Mouse (Mus musculus) thymus, postnatal 0 days (tissue): ENCODE measurements around the gene C1qtnf9. TPM values are rescaled to one million over a fixed set of nuclear protein-coding genes. Genes with fewer than 3 reads are reported as not detected.

ENCODE experiments used
- DNase-seq: peaks from one replicate; pipeline ENCODE4 v3.0.0-alpha.2; 2015; ENCODE audit warnings: low spot score
- polyA plus RNA-seq: library from polyadenylated mRNA; unstranded; fragments of >200 nt; fragmentation: Nextera tagmentation; extraction: Ambion mirVana; gene quantifications from 2 replicates; pipeline ENCODE4 v1.2.1, GENCODE M21; 2015

C1qtnf9 gene
- polyA plus RNA-seq, 1 experiment from 2014 or later, result 4.0 TPM

DNA sequence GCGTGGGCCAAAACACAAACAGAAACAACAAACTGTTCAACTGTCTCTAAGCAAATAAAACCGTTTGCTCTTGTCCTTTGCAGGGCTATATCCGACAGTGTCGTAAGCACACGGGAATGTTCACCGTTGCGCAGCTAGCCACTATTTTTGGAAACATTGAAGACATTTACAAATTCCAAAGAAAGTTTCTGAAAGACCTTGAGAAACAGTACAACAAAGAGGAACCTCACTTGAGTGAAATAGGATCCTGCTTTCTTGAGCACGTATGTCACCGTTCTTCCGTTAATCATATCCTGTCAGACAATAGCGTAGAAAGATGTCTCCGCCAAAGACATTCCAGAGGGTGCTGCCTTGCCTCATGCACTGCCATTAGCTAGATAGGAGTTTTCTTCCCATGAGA lies 18.1 kb upstream of the C1qtnf9 start:
- no peak for DNase-seq

DNA sequence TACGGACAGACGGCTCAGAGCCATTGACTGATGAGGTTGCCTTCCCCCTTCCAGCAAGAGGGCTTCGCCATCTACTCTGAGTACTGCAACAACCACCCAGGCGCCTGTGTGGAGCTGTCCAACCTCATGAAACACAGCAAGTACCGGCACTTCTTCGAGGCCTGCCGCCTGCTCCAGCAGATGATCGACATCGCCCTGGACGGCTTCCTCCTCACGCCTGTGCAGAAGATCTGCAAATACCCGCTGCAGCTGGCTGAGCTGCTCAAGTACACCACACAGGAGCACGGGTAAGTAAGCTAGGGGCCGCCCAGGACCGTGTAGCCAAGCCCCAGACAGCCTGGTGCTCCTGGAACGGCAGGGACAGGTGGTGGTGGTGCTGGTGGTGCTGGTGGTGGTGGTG lies 16.4 kb upstream of the C1qtnf9 start:
- DNase-seq, result no peak

DNA sequence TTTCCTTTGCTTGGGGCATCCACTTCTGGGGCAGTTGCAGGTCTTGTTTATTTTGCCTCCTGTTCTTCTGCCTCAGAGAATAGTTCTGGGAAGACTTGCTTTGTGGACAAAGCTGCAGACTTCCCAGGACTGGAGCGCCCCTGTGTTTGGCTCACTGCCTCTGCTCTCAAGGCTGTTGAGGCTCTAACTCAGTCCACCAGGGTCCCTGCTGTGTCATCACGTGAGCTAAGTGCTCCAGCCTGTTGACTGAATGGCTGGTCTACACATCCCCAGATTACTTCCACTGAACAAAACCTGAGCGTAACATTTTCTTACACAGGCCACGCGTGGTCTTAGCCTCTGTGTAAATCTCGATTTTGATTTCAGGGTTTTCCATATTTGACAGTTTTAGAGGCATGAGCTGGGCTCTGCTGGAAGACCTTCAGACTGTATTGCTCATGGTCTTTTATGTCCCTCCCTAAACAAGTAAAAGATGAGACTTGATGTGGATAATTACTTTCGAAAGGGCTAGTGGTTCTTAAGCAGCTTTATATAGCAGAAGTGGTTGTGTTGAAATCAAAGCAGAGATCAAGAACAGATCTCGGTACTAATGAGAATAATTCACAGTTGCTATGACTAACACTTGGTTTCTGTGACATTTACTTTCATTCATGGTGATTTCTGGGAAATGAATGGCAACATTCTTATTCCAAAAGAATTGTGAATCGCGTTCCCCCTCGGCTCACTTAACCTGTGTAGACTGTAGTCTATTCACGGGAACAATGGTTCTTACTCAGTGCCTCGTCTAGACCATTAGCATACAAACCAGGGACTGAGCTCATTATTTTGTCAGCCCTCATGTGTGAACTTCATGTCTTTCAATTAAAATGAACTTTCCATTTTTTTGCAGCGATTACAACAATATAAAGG lies 14.8 kb upstream of the C1qtnf9 start:
- no peak for DNase-seq

DNA sequence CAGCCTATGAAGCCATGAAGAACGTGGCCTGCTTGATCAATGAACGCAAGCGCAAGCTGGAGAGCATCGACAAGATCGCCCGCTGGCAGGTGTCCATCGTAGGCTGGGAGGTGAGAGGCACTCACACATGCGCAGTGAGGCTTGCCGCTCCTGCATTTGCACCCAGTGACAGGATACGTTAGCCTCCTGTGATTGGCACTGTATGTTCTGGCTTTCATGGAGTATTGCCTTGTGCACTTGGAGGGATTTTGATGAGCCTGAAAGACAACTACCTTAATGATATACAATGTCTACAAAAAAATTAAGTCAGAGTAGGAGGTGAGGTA lies 14.2 kb upstream of the C1qtnf9 start:
- no peak for DNase-seq

DNA sequence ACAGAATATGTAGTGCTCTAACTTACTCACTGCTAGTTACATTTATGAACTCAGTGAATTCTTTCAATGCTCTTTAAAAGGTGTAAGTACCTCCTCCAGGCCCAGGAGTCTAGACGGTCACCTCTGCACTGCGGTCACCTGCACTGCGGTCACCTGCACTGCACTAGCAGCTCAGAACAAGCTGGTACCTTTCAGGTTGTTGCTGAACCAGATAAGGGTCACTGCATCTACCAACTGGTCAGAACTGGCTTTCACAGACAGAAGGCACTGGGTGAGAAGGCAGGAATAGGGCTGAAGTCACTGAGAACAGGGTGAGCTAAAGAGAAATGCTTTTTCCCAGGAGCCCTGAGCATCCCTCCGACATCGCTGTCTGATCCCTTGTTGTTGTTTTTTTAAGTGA lies 13.3 kb upstream of the C1qtnf9 start:
- no peak for DNase-seq

DNA sequence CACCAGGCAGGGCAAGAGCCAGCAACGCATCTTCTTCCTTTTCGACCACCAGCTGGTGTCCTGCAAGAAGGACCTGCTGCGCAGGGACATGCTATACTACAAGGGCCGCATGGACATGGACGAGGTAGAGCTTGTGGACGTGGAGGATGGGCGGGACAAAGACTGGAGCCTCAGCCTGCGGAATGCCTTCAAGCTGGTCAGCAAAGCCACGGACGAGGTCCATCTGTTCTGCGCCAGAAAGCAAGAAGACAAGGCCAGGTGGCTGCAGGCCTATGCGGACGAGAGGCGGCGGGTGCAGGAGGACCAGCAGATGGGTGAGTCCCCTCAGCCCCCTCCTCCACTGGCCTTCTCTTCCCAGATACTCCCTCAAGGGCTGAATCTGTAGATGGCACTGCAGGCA lies 11.7 kb upstream of the C1qtnf9 start:
- DNase-seq, result no peak

DNA sequence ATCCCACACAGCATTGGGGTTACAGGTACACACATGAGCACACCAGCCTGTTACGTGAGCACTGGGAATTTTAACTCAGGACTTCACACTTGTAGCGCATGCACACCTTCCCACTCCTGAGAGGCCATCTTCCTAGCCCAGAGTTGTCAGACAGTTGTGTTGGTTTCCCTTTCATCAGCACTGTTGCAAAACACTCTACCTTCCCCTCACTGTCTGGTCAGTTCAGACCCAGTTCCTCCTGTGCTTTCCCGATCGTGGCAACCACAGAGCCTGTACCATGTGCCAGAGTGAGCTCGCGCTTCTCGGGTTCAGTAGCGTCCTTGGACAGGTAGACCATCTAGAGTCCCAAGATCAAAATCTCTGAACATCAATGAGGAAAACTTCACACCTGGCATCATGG lies 10.7 kb upstream of the C1qtnf9 start:
- no peak for DNase-seq

DNA sequence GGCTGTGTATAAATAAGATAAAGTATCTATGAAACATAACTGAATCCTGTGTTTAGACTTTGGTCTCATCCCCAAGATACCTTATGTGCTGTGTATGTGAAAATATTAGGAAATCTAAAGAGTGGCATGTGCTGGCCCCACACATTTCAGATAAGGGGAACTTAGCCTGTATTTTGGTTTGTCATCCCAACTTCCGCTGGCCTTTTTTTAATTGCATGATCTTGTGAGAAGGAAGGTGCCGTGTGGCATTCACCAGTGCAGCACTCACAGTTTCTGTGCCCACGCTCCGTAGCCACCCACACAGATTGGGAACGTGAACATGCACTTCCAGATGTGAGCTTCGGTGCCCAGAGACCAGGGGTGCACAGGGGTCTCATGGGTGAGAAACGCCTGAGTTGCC lies 10.2 kb upstream of the C1qtnf9 start:
- no peak for DNase-seq

DNA sequence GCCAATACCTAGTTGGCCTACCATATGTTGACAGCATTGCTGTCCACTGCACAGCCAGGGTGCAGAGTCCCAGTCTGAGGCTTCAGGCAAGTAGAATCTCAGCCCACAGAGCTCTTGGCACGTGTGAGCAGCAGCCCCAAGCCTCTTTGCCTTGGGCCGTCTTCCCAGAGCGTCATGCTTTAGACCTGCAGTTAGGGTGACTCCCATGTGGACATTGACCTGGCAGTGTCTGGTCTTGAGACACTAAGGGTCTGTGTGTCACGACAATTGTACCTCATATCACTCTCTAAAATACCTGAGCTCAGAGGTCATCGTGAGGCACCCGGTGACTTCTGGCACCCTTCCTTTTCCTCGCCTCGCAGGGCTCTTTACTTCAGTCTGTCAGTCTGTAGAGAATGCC lies 8.8 kb upstream of the C1qtnf9 start:
- no peak for DNase-seq

DNA sequence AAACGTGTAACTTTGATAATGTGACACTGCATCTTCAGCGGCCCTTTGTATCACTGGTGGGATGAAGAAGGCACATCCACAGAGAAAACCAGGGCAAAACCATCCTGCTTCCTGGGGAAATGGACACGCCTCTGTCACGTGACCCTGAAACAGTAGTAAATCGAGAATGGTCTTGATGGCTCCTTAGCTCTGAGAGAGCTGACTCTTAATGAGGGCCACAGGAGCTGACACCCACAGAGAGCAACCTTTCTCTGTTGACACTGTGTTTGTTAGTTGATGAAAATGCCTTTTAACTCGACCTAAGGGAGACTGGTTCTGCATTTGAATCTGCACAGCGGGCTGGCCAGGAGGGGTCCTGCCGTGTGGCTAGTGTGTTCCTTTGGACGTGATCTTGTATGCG lies 6.1 kb upstream of the C1qtnf9 start:
- no peak for DNase-seq

DNA sequence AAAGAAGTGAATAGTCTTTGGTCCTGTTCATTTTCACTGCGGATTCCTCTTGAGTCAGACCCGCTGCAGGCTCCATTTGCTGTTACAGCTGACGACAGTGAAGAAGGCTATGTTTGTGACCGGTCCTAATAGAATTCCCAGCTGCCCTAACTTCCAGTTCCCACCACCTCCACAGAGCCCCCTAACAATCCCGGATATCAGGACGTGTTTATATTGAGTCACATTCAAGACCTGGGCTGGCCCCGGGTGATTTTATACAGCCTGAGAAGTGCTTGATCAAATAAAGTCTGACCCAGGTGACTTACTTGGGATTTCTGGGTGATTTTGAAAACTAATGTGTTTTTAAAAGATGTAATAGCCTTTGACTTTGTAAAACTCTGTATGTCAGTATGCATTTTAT lies 5.2 kb upstream of the C1qtnf9 start:
- DNase-seq, result no peak

DNA sequence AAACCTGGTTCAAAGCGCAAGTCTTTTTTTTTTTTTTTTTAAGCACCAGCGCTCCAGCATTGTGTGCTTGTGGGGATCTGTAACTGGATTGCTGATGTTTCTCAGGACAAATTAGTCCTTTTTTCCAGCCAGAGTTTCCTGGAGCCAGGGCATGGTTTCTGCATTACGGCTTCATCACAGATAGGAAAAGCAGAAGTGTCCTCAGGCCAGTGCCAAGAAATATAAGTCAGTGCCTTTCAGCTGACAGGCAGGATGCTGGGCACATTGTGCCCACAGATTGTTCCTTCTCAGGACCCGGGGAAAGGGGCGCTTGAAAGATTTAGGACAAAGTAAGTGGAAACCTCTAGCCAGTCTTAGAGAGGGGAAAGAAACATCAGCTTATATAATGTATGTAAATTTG lies 4.2 kb upstream of the C1qtnf9 start:
- DNase-seq, result no peak

DNA sequence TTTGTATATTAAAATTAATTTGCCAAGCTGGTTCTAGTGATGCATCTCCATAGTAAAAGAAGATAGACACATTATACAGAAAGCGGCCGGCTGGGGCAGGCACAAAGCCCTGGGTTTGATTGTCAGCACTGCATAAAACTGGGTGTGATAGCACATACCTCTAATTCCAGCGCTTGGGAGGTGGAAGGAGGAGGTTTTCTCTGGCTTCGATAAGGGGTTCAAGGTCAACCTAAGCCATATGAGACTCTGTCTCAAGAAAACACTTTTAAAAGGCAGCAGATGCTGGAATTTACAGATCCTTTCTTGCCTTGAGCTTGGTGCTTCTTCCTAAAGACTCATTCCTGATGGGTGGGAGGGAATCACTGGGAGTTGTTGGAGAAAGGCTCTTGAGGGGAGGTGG lies 3.4 kb upstream of the C1qtnf9 start:
- no peak for DNase-seq

DNA sequence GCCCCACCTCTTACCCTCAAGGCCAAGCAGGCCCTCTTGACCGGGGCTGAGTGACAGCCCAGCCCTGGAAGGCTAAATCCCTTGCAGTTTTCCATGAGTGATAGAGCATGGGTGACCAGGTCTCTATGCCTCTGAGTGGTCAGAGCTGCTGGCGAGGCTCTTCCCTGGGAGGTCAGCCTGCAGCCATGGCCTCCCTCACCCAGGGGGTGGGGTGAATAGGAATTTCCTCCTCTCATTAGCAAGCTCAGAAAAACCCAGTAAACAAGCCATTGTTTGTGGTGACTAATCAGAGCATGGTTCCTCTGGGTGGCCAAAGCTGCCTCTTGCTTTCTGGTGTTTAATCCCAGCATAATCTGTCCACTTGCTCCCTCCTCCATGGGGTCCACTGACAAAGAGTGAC lies 2.9 kb upstream of the C1qtnf9 start:
- no peak for DNase-seq

DNA sequence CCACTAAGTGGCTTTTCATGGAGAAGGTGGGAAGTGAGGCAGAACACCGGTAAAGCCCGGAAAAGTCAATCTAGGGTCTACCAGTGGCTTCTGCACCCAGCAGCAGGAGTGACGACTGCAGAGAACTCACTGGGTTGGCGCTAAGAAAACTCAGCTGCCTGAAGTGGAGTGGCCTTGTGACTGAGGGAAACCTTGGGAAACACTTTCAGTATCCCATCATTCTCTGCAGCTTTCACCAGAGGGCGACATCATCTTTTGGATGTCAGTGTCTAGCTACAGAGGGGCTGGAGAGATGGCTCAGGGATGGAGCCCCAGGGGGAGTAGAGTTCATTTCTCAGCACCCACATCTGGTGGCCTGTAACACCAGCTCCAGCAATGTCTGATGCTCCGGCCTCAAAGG lies 1.4 kb downstream of the C1qtnf9 start:
- DNase-seq, result no peak

DNA sequence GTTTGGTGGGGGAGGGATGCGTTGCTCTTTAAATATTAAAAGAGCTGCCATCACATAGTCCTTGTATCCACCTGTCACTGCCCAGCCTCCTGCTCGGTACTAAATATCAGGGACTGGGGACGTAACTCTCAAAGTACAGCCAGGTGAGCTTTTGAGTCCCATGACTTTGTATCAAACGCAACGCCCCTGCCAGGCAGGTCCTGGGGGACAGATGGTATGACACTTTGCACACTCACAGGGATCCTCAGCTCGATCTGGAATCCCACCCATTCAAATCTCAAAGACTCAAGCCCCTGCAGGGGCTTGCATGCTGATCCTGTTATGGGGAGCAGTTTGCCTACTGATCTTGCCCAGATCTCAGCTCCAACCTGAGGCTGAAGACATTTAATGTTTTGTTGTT lies 2.7 kb downstream of the C1qtnf9 start:
- no peak for DNase-seq

DNA sequence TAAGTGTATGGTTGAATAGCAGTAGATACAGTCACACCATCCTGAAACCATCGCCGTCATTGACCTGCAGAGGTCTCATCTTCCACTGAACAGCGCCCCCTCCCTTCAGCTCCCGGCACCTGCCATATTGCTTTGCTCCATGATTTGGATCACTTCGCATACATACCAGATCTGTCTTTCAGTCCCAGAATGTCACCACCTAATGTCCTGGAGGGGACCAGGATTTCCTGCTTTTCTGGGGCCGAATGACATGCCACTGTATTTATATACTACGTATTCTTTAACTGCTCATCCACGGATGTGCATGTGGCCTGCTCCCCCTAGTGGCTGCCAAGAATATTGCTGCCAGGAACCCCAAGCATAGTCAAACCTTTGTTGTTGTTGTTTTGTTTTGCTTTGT lies 3.1 kb downstream of the C1qtnf9 start:
- DNase-seq, result peak; percentile 70

DNA sequence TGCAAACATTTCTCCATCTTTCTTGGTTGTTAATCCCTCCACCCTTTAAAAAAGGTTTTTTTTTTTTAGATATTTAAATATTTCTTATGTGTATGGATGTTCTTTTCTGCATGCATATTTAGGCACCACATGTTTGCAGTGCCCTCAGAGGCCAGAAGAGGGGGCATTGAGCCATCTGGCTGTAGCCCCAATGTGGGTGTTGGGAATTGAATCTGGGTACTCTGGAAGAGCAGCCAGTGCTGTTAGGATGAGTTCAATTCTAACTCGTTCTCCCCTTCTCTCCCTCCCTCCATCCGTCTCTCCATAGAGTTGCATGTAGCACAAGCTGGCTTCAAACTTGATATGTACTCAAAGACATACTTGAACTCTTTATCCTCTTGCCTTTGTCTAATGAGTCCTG lies 5.5 kb downstream of the C1qtnf9 start:
- no peak for DNase-seq

DNA sequence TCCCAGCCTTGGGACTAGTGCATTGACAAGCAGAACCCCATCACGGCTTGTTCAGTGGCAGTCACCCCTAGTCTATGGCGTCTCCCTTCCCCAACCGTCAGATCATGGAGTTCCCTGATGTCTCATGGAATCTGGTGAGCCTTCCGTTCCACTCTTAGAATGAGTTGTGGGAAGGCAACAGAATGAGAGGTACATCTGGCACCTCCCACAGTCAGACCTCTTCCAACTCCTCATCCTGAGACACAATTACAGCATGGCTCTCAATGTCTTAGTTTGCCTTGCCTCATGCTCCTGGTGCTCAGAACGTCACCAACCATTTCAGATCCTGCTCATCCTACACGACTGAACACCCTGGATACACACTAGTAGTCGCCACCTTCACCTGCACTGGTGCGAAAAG lies 8.6 kb downstream of the C1qtnf9 start:
- DNase-seq, result no peak

DNA sequence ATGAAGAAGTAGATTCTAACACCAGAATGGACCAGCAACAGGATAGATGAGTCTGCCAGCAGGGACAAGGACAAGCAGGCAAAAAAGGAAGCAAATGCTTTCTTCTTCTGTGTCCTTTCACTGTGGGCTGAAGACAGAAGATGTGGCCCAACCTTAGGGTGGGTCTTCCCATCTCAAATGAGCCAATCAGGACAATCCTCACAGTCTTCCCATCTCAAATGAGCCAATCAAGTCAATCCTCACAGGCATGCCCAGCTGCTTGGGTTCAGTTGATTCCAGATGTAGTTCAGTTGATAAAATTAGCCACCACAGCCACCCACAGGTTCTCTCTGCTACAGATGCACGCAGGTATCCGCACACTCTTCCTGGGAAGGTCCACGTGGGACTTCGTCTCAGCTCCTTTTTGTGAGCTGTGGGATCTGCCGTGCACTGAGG lies 9.6 kb downstream of the C1qtnf9 start:
- peak; percentile 44 for DNase-seq

DNA sequence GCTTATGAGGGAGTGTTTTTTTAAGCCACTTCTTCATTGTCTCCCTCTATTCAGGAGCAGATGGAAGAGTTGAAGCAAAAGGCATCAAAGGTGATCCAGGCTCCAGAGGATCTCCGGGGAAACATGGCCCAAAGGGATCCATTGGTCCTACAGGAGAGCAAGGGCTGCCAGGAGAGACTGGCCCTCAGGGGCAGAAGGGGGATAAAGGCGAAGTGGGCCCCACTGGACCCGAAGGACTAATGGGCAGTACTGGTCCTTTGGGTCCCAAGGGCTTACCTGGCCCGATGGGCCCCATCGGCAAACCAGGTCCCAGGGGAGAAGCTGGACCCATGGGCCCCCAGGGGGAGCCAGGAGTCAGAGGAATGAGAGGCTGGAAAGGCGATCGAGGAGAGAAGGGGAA lies 11.3 kb downstream of the C1qtnf9 start:
- no peak for DNase-seq

DNA sequence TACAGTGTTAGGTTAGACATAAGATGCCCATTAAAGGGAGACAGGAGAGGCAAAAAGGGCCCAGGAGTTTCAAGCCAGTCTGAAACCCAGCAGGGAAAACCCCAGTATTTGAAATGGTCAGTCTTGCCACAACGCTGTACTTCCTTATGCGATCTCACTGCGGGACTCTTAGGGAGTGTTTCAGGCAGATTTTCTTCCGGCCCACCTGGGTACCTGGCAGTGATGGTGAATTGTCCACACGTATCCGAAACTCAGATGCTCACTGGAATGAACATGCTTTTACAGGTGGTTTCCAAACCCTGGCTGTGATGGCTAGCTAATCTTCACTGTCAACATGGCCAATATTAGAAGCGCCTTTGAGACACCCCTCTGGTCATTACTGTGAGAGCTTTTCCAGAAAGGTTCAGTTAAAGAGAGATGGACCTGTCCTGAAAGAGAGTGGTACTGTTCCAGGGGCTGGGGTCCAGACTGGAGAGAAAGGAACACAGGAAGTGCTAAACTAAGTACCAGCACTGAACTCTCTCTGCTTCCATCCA lies 14.3 kb downstream of the C1qtnf9 start:
- no peak for DNase-seq

DNA sequence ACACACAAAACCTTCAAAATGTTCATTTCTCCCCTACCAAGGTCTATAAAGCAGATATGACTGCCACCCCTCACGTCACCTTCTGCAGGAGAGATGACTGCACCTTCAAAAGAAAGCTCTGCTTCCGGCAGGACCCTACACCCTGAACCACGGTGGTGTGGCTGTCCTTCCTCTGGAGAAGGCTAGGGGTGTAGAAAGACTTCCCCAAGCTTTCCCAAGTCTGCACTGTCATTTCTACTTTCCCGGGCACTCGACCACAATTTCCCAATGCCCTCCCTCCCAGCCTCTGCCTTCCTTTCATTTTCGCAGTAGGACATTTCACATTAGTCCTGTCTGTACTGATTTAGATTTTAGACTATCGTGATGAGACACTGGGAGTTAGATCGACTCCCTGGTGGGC lies 15.3 kb downstream of the C1qtnf9 start:
- DNase-seq, result no peak
